Mouse (Mus musculus) forebrain, embryonic 13.5 days (tissue): ENCODE measurements at regions not wholly inside any gene's neighbourhood (a gene's known extent, or its start where the extent isn't known, plus 50 kb on each side); places are given as distances from the start of the nearest gene placed in this dataset.

Source experiments
- ATAC-seq: fragments of 200-750 bp; cut with Nextera tagmentation; 2 replicates; pipeline ENCODE4 v1.8.0; 2017
- H3K27ac ChIP-seq: fragments of 300-500 bp; sonication (generic); 2 replicates; pipeline ENCODE4 v1.5.1; 2015; ENCODE audit warnings: inconsistent platforms, mild to moderate bottlenecking, moderate library complexity
- H3K27me3 ChIP-seq: fragments of 300-500 bp; sonication (generic); 2 replicates; pipeline ENCODE4 v1.6.1; 2015; ENCODE audit warnings: mild to moderate bottlenecking, inconsistent platforms
- H3K36me3 ChIP-seq: fragments of 300-500 bp; sonication (generic); 2 replicates; pipeline ENCODE4 v1.6.1; 2015; ENCODE audit warnings: mild to moderate bottlenecking, inconsistent platforms; ENCODE audit not compliant: poor library complexity, severe bottlenecking
- H3K4me1 ChIP-seq: fragments of 300-500 bp; sonication (generic); 2 replicates; pipeline ENCODE4 v1.6.1; 2015; ENCODE audit warnings: inconsistent platforms
- H3K4me2 ChIP-seq: fragments of 300-500 bp; sonication (generic); 2 replicates; pipeline ENCODE4 v1.6.1; 2015; ENCODE audit warnings: inconsistent platforms, mild to moderate bottlenecking, moderate library complexity
- H3K4me3 ChIP-seq: fragments of 300-500 bp; sonication (generic); 2 replicates; pipeline ENCODE4 v1.5.1; 2015; ENCODE audit warnings: mild to moderate bottlenecking, inconsistent platforms
- H3K9ac ChIP-seq: fragments of 300-500 bp; sonication (generic); 2 replicates; pipeline ENCODE4 v1.6.1; 2015; ENCODE audit warnings: mild to moderate bottlenecking, inconsistent platforms
- H3K9me3 ChIP-seq: fragments of 300-500 bp; sonication (generic); replicated peaks from 2 replicates; pipeline ENCODE4 v1.6.1; 2016; ENCODE audit warnings: inconsistent platforms
- WGBS: fragments of 180-500 bp; shearing (Covaris S2); methylation state at CpG from one replicate; pipeline ENCODE4 v1.1.7; 2015; 5-methylcytosine and 5-hydroxymethylcytosine counted together

- Histone ChIP-seq H3K27me3 (no peaks in the 10 kb centered on the region), H3K4me2 (no peak overlapping the region), H3K27ac (no peak overlapping the region), H3K4me1 (no peaks in the 10 kb centered on the region), H3K36me3 (no peaks in the 10 kb centered on the region), H3K9ac (no peak overlapping the region), H3K4me3 (no peak overlapping the region), H3K9me3 (peaks cover 8% of the 10 kb centered on the region; the same call in 1 of the 2 replicates)
- ATAC-seq: no peak
- WGBS: 85% methylated on average over 1 of the region's 1 CpGs
These were observed 360.0 kb upstream of the Meox2 start for GRCm38 (mm10) chr12:36748345-36748744.

- H3K9ac ChIP-seq: no peak overlapping the region
- 85% methylated on average over 4 of the region's 4 CpGs for WGBS
- no peaks in the 10 kb centered on the region for H3K9me3 ChIP-seq
- no peak overlapping the region for H3K4me2 ChIP-seq
- H3K36me3 ChIP-seq: no peaks in the 10 kb centered on the region
- H3K27ac ChIP-seq: no peak overlapping the region
- no peaks in the 10 kb centered on the region for H3K4me1 ChIP-seq
- H3K4me3 ChIP-seq: no peak overlapping the region
- no peak; the same call in 1 of the 2 replicates for ATAC-seq
- H3K27me3 ChIP-seq: no peaks in the 10 kb centered on the region
These were observed 342.9 kb upstream of the Meox2 start for GRCm38 (mm10) chr12:36765315-36766058.

- no peaks in the 10 kb centered on the region for H3K4me1 ChIP-seq
- H3K27me3 ChIP-seq: no peaks in the 10 kb centered on the region
- H3K9ac ChIP-seq: no peak overlapping the region
- no peaks in the 10 kb centered on the region for H3K36me3 ChIP-seq
- H3K4me2 ChIP-seq: no peak overlapping the region
- no peaks in the 10 kb centered on the region for H3K9me3 ChIP-seq
- no peak overlapping the region for H3K4me3 ChIP-seq
- no peak for ATAC-seq
- H3K27ac ChIP-seq: no peak overlapping the region
- 55% methylated on average over 1 of the region's 1 CpGs for WGBS
These were observed 342.2 kb upstream of the Meox2 start for GRCm38 (mm10) chr12:36766167-36766566.

GRCm38 (mm10) chr12:36780761-36781160 is 327.6 kb upstream of the Meox2 start:
- Histone ChIP-seq H3K4me2 (no peak overlapping the region), H3K9me3 (no peaks in the 10 kb centered on the region), H3K9ac (no peak overlapping the region), H3K4me3 (no peak overlapping the region), H3K27ac (no peak overlapping the region), H3K36me3 (no peaks in the 10 kb centered on the region), H3K4me1 (no peaks in the 10 kb centered on the region), H3K27me3 (no peaks in the 10 kb centered on the region)
- no peak for ATAC-seq
- WGBS: 95% methylated on average over 7 of the region's 7 CpGs

- H3K4me1 ChIP-seq: no peaks in the 10 kb centered on the region
- no peak overlapping the region for H3K9ac ChIP-seq
- 88% methylated on average over 2 of the region's 2 CpGs for WGBS
- no peak overlapping the region for H3K4me2 ChIP-seq
- H3K4me3 ChIP-seq: no peak overlapping the region
- no peak for ATAC-seq
- H3K36me3 ChIP-seq: no peaks in the 10 kb centered on the region
- no peak overlapping the region for H3K27ac ChIP-seq
- peaks cover 13% of the 10 kb centered on the region for H3K27me3 ChIP-seq
- H3K9me3 ChIP-seq: no peaks in the 10 kb centered on the region
These were observed 317.5 kb upstream of the Meox2 start for GRCm38 (mm10) chr12:36790866-36791265.

- Histone ChIP-seq H3K4me1 (no peaks in the 10 kb centered on the region), H3K4me2 (no peak overlapping the region), H3K27ac (no peak overlapping the region), H3K4me3 (no peak overlapping the region), H3K36me3 (no peaks in the 10 kb centered on the region), H3K9ac (no peak overlapping the region), H3K27me3 (peaks cover 13% of the 10 kb centered on the region), H3K9me3 (no peaks in the 10 kb centered on the region)
- WGBS: 92% methylated on average over 3 of the region's 3 CpGs
- no peak for ATAC-seq
These were observed 316.9 kb upstream of the Meox2 start for GRCm38 (mm10) chr12:36791430-36791829.

GRCm38 (mm10) chr12:36792205-36792604 is 316.1 kb upstream of the Meox2 start:
- H3K27ac ChIP-seq: no peak overlapping the region
- no peak overlapping the region for H3K9ac ChIP-seq
- no peak overlapping the region for H3K4me2 ChIP-seq
- peaks cover 13% of the 10 kb centered on the region for H3K27me3 ChIP-seq
- no peaks in the 10 kb centered on the region for H3K9me3 ChIP-seq
- 74% methylated on average over 3 of the region's 3 CpGs for WGBS
- no peaks in the 10 kb centered on the region for H3K4me1 ChIP-seq
- ATAC-seq: no peak
- H3K36me3 ChIP-seq: no peaks in the 10 kb centered on the region
- no peak overlapping the region for H3K4me3 ChIP-seq

GRCm38 (mm10) chr12:36793799-36794198 is 314.5 kb upstream of the Meox2 start:
- peak; percentile 78 for ATAC-seq
- H3K4me1 ChIP-seq: no peaks in the 10 kb centered on the region
- H3K4me3 ChIP-seq: no peak overlapping the region
- H3K27me3 ChIP-seq: peaks cover 13% of the 10 kb centered on the region
- H3K27ac ChIP-seq: no peak overlapping the region
- H3K36me3 ChIP-seq: no peaks in the 10 kb centered on the region
- 11% methylated on average over 2 of the region's 2 CpGs for WGBS
- no peak overlapping the region for H3K9ac ChIP-seq
- H3K4me2 ChIP-seq: no peak overlapping the region
- H3K9me3 ChIP-seq: no peaks in the 10 kb centered on the region

GRCm38 (mm10) chr12:36796201-36796600 is 312.1 kb upstream of the Meox2 start:
- ATAC-seq: no peak
- no peak overlapping the region for H3K27ac ChIP-seq
- no peaks in the 10 kb centered on the region for H3K36me3 ChIP-seq
- H3K9me3 ChIP-seq: no peaks in the 10 kb centered on the region
- H3K4me2 ChIP-seq: no peak overlapping the region
- H3K4me3 ChIP-seq: no peak overlapping the region
- peaks cover 7% of the 10 kb centered on the region for H3K27me3 ChIP-seq
- 67% methylated on average over 4 of the region's 4 CpGs for WGBS
- no peaks in the 10 kb centered on the region for H3K4me1 ChIP-seq
- H3K9ac ChIP-seq: no peak overlapping the region

- ATAC-seq: no peak
- H3K36me3 ChIP-seq: no peaks in the 10 kb centered on the region
- no peaks in the 10 kb centered on the region for H3K4me1 ChIP-seq
- H3K27ac ChIP-seq: no peak overlapping the region
- no peak overlapping the region for H3K4me2 ChIP-seq
- H3K9ac ChIP-seq: no peak overlapping the region
- H3K27me3 ChIP-seq: no peaks in the 10 kb centered on the region
- no peaks in the 10 kb centered on the region for H3K9me3 ChIP-seq
- no peak overlapping the region for H3K4me3 ChIP-seq
- 94% methylated on average over 2 of the region's 2 CpGs for WGBS
These were observed 290.4 kb upstream of the Meox2 start for GRCm38 (mm10) chr12:36817938-36818337.

- Histone ChIP-seq H3K9me3 (no peaks in the 10 kb centered on the region), H3K36me3 (no peaks in the 10 kb centered on the region), H3K27me3 (no peaks in the 10 kb centered on the region), H3K4me3 (no peak overlapping the region), H3K27ac (no peak overlapping the region), H3K4me1 (no peaks in the 10 kb centered on the region), H3K9ac (no peak overlapping the region), H3K4me2 (no peak overlapping the region)
- 89% methylated on average over 3 of the region's 3 CpGs for WGBS
- no peak for ATAC-seq
These were observed 289.5 kb upstream of the Meox2 start for GRCm38 (mm10) chr12:36818852-36819251.

GRCm38 (mm10) chr12:36826766-36827165 is 281.6 kb upstream of the Meox2 start:
- ATAC-seq: 0 out of 2 replicates have a peak, but pooled peaks have one; percentile 19
- WGBS: 52% methylated on average over 6 of the region's 6 CpGs

More at GRCm38 (mm10) chr12:36826766-36827165, 281.6 kb upstream of the Meox2 start:
- H3K36me3 ChIP-seq: no peaks in the 10 kb centered on the region
- no peaks in the 10 kb centered on the region for H3K27me3 ChIP-seq
- H3K9ac ChIP-seq: no peak overlapping the region
- no peak overlapping the region for H3K4me2 ChIP-seq
- H3K9me3 ChIP-seq: no peaks in the 10 kb centered on the region
- no peak overlapping the region for H3K4me3 ChIP-seq
- H3K4me1 ChIP-seq: peaks cover 5% of the 10 kb centered on the region; the same call in 1 of the 2 replicates
- H3K27ac ChIP-seq: no peak overlapping the region
